13 mouse cellular contexts compared by ENCODE assay signal in the genomic region with DNA sequence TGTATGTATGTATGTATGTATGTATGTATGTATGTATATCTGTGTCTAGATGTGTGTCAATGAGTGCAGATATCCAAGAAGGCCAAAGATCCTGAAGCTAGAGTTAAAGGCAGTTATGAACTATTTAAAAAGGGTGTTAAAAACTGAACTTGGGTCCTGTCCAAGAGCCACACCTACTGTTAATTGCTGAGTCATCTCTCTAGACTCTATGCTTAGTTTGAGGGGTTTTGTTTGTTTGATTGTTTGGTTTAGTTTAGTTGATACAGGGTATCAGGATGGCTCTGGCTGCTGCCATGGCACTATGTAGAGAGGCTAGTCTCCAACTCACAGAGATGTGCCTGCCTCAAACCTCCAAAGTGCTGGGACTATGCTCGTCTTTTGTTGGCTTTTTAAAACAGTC.
DNase-seq lines count a peak whose midpoint lies in the region; ATAC-seq lines count a peak whose summit lies in the region.
"Had no signal": no experiment of that assay in that cellular context is flagged by ENCODE, and none has a peak within 500 bp of the region (broad histone marks: within the 10 kb centered on the region; RNA-seq: fewer than 3 reads in every experiment).

No protein-coding gene starts in this region.

- H3K9me3 ChIP-seq in forebrain, embryonic 14.5 days (replicated peaks; ENCODE audit: control insufficient read depth, low read length): no peaks in the 10 kb centered on the region
- H3K9me3 ChIP-seq in forebrain, embryonic 15.5 days: no peaks in the 10 kb centered on the region
- no peaks in the 10 kb centered on the region for H3K9me3 ChIP-seq in midbrain, embryonic 14.5 days (ENCODE audit: control insufficient read depth, low read length)
- no peaks in the 10 kb centered on the region for H3K9me3 ChIP-seq in midbrain, embryonic 11.5 days (ENCODE audit: control insufficient read depth, low read length)
- no peaks in the 10 kb centered on the region for H3K9me3 ChIP-seq in hindbrain, embryonic 16.5 days (ENCODE audit: control insufficient read depth, low read length)
- H3K9me3 ChIP-seq in midbrain, embryonic 16.5 days (replicated peaks; ENCODE audit: control insufficient read depth, low read length, poor library complexity, severe bottlenecking): no peaks in the 10 kb centered on the region
- H3K9me3 ChIP-seq: embryonic facial prominence, embryonic 12.5 days had no signal

- H3K27me3 ChIP-seq in forebrain, embryonic 14.5 days (replicated peaks; ENCODE audit: control insufficient read depth, insufficient read depth, low read length): no peaks in the 10 kb centered on the region
- H3K27me3 ChIP-seq in forebrain, embryonic 15.5 days: no peaks in the 10 kb centered on the region
- no peaks in the 10 kb centered on the region for H3K27me3 ChIP-seq in midbrain, embryonic 14.5 days (ENCODE audit: control insufficient read depth, insufficient read depth, low read length)
- no peaks in the 10 kb centered on the region for H3K27me3 ChIP-seq in midbrain, embryonic 11.5 days (ENCODE audit: control insufficient read depth, insufficient read depth, low read length)
- no peaks in the 10 kb centered on the region for H3K27me3 ChIP-seq in hindbrain, embryonic 16.5 days (replicated peaks; ENCODE audit: control insufficient read depth, insufficient read depth, low read length)
- H3K27me3 ChIP-seq in midbrain, embryonic 16.5 days (ENCODE audit: control insufficient read depth, insufficient read depth, low read depth, low read length): no peaks in the 10 kb centered on the region
- H3K27me3 ChIP-seq: embryonic facial prominence, embryonic 12.5 days had no signal

- H3K9ac ChIP-seq in forebrain, embryonic 14.5 days (ENCODE audit: low read length): no peak overlapping the region
- H3K9ac ChIP-seq in forebrain, embryonic 15.5 days (replicated peaks): no peak overlapping the region
- H3K9ac ChIP-seq in midbrain, embryonic 14.5 days (replicated peaks; ENCODE audit: low read length): no peak overlapping the region
- H3K9ac ChIP-seq in midbrain, embryonic 11.5 days (ENCODE audit: low read length): no peak overlapping the region
- H3K9ac ChIP-seq in hindbrain, embryonic 16.5 days (ENCODE audit: low read depth, low read length): no peak overlapping the region
- H3K9ac ChIP-seq in midbrain, embryonic 16.5 days (ENCODE audit: low read depth, low read length): no peak overlapping the region
- H3K9ac ChIP-seq: embryonic facial prominence, embryonic 12.5 days had no signal

- H3K4me1 ChIP-seq in forebrain, embryonic 14.5 days (ENCODE audit: control insufficient read depth, insufficient read depth, low read length): peaks cover 4% of the 10 kb centered on the region; the same call in 1 of the 2 replicates
- H3K4me1 ChIP-seq in forebrain, embryonic 15.5 days: peaks cover 37% of the 10 kb centered on the region
- peaks cover 21% of the 10 kb centered on the region for H3K4me1 ChIP-seq in midbrain, embryonic 14.5 days (ENCODE audit: control insufficient read depth, insufficient read depth, low read length)
- peaks cover 15% of the 10 kb centered on the region for H3K4me1 ChIP-seq in midbrain, embryonic 11.5 days (ENCODE audit: control insufficient read depth, insufficient read depth, low read length)
- peaks cover 7% of the 10 kb centered on the region; the same call in 1 of the 2 replicates for H3K4me1 ChIP-seq in hindbrain, embryonic 16.5 days (ENCODE audit: control insufficient read depth, insufficient read depth, low read depth, low read length)
- peaks cover 26% of the 10 kb centered on the region for H3K4me1 ChIP-seq in midbrain, embryonic 16.5 days (ENCODE audit: control insufficient read depth, insufficient read depth, low read length)
- H3K4me1 ChIP-seq: embryonic facial prominence, embryonic 12.5 days had no signal

- 85% methylated on average over 1 of the region's 1 CpGs for WGBS in forebrain, embryonic 14.5 days
- 97% methylated on average over 1 of the region's 1 CpGs for WGBS in forebrain, embryonic 15.5 days
- 83% methylated on average over 1 of the region's 1 CpGs for WGBS in midbrain, embryonic 14.5 days
- 97% methylated on average over 1 of the region's 1 CpGs for WGBS in midbrain, embryonic 11.5 days
- WGBS in hindbrain, embryonic 16.5 days: 78% methylated on average over 1 of the region's 1 CpGs
- WGBS in midbrain, embryonic 16.5 days: 82% methylated on average over 1 of the region's 1 CpGs

- no peak overlapping the region for H3K4me3 ChIP-seq in forebrain, embryonic 14.5 days (ENCODE audit: low read depth, low read length)
- no peak overlapping the region for H3K4me3 ChIP-seq in forebrain, embryonic 15.5 days
- no peak overlapping the region for H3K4me3 ChIP-seq in midbrain, embryonic 14.5 days (replicated peaks; ENCODE audit: low read depth, low read length)
- no peak overlapping the region for H3K4me3 ChIP-seq in midbrain, embryonic 11.5 days (ENCODE audit: low read depth, low read length)
- no peak overlapping the region for H3K4me3 ChIP-seq in hindbrain, embryonic 16.5 days (ENCODE audit: low read length)
- H3K4me3 ChIP-seq in midbrain, embryonic 16.5 days (ENCODE audit: low read depth, low read length): peak overlapping the region; percentile 15; the same call in 1 of the 2 replicates
- H3K4me3 ChIP-seq: embryonic facial prominence, embryonic 12.5 days had no signal

- H3K4me2 ChIP-seq in forebrain, embryonic 14.5 days (ENCODE audit: low read length): peak overlapping the region; percentile 54; the same call in 1 of the 2 replicates
- H3K4me2 ChIP-seq in forebrain, embryonic 15.5 days (replicated peaks): no peak overlapping the region
- H3K4me2 ChIP-seq in midbrain, embryonic 14.5 days (ENCODE audit: low read length): peak overlapping the region; percentile 53
- H3K4me2 ChIP-seq in midbrain, embryonic 11.5 days: no peak overlapping the region
- peak overlapping the region; percentile 54; the same call in 1 of the 2 replicates for H3K4me2 ChIP-seq in hindbrain, embryonic 16.5 days (ENCODE audit: low read length)
- H3K4me2 ChIP-seq in midbrain, embryonic 16.5 days (ENCODE audit: low read length): peak overlapping the region; percentile 62
- H3K4me2 ChIP-seq: embryonic facial prominence, embryonic 12.5 days had no signal

- ATAC-seq in forebrain, embryonic 14.5 days: no peak
- no peak for ATAC-seq in forebrain, embryonic 15.5 days (replicated peaks)
- ATAC-seq in midbrain, embryonic 14.5 days (ENCODE audit: low FRiP score, low TSS enrichment): no peak
- ATAC-seq in midbrain, embryonic 11.5 days (ENCODE audit: low FRiP score): no peak
- no peak for ATAC-seq in hindbrain, embryonic 16.5 days
- ATAC-seq in midbrain, embryonic 16.5 days: no peak

- no peak overlapping the region for H3K27ac ChIP-seq in forebrain, embryonic 14.5 days (ENCODE audit: low read depth, low read length)
- H3K27ac ChIP-seq in forebrain, embryonic 15.5 days (replicated peaks): no peak overlapping the region
- no peak overlapping the region for H3K27ac ChIP-seq in midbrain, embryonic 14.5 days (replicated peaks; ENCODE audit: low read depth, low read length)
- H3K27ac ChIP-seq in midbrain, embryonic 11.5 days (ENCODE audit: low read depth, low read length): no peak overlapping the region
- no peak overlapping the region for H3K27ac ChIP-seq in hindbrain, embryonic 16.5 days (ENCODE audit: low read depth, low read length)
- H3K27ac ChIP-seq in midbrain, embryonic 16.5 days (ENCODE audit: low read length): no peak overlapping the region
- H3K27ac ChIP-seq: embryonic facial prominence, embryonic 12.5 days had no signal

- no peak for DNase-seq in forebrain, embryonic 14.5 days (ENCODE audit: low spot score)
- no peak for DNase-seq in midbrain, embryonic 14.5 days
- DNase-seq in midbrain, embryonic 11.5 days (ENCODE audit: low spot score, missing footprints): no peak
- no peak for DNase-seq in right cerebral cortex, postnatal 4 days
- no peak for DNase-seq in kidney, postnatal 10 days
- DNase-seq: cerebellum, postnatal 14 days; kidney, adult 11 months; lung, adult 18-20 months; right cerebral cortex, adult 18-20 months had no signal

- H3K36me3 ChIP-seq in forebrain, embryonic 14.5 days (ENCODE audit: control insufficient read depth, insufficient read depth, low read length): no peaks in the 10 kb centered on the region
- no peaks in the 10 kb centered on the region for H3K36me3 ChIP-seq in forebrain, embryonic 15.5 days
- H3K36me3 ChIP-seq in midbrain, embryonic 14.5 days (ENCODE audit: control insufficient read depth, insufficient read depth, low read length): no peaks in the 10 kb centered on the region
- H3K36me3 ChIP-seq in midbrain, embryonic 11.5 days (ENCODE audit: control insufficient read depth, insufficient read depth, low read length): no peaks in the 10 kb centered on the region
- no peaks in the 10 kb centered on the region for H3K36me3 ChIP-seq in hindbrain, embryonic 16.5 days (ENCODE audit: control insufficient read depth, insufficient read depth, low read length)
- no peaks in the 10 kb centered on the region for H3K36me3 ChIP-seq in midbrain, embryonic 16.5 days (ENCODE audit: control insufficient read depth, insufficient read depth, low read length)
- H3K36me3 ChIP-seq: embryonic facial prominence, embryonic 12.5 days had no signal

Comparison
In these comparisons a context has a peak if more than half of its experiments do, and no peak if none do; other contexts are left out.
1. H3K4me2 ChIP-seq: peak in forebrain, embryonic 14.5 days (single experiment), midbrain, embryonic 14.5 days (single experiment), hindbrain, embryonic 16.5 days (single experiment) and midbrain, embryonic 16.5 days (single experiment); none in forebrain, embryonic 15.5 days (single experiment) and midbrain, embryonic 11.5 days (single experiment).